In genomic region chr5:43037592-43037991, GRCm38 (mm10) we compare ENCODE assay signal across 10 mouse cellular contexts.
DNase-seq lines count a peak whose midpoint lies in the region; ATAC-seq and TF ChIP-seq lines count a peak whose summit lies in the region.
"Had no signal": no experiment of that assay in that cellular context is flagged by ENCODE, and none has a peak within 500 bp of the region (broad histone marks: within the 10 kb centered on the region; RNA-seq: fewer than 3 reads in every experiment).

No protein-coding gene starts in this region.

- H3K9me3 ChIP-seq in lung, postnatal 0 days (ENCODE audit: low read length): no peaks in the 10 kb centered on the region
- H3K9me3 ChIP-seq in forebrain, postnatal 0 days (ENCODE audit: low read length): no peaks in the 10 kb centered on the region
- H3K9me3 ChIP-seq: hindbrain, embryonic 15.5 days had no signal

- ATAC-seq in lung, postnatal 0 days: peak; percentile 30; the same call in 1 of the 2 replicates
- ATAC-seq in forebrain, postnatal 0 days: no peak

- no peak overlapping the region for H3K27ac ChIP-seq in lung, postnatal 0 days (ENCODE audit: low read length)
- H3K27ac ChIP-seq in forebrain, postnatal 0 days (ENCODE audit: low read depth, low read length): no peak overlapping the region
- H3K27ac ChIP-seq: hindbrain, embryonic 15.5 days had no signal

- no peak overlapping the region for H3K4me2 ChIP-seq in lung, postnatal 0 days (replicated peaks; ENCODE audit: low read depth, low read length)
- no peak overlapping the region for H3K4me2 ChIP-seq in forebrain, postnatal 0 days (ENCODE audit: low read depth)
- H3K4me2 ChIP-seq: hindbrain, embryonic 15.5 days had no signal

- H3K4me1 ChIP-seq in lung, postnatal 0 days (ENCODE audit: insufficient read depth, low read depth, low read length): no peaks in the 10 kb centered on the region
- H3K4me1 ChIP-seq in forebrain, postnatal 0 days (ENCODE audit: insufficient read depth): no peaks in the 10 kb centered on the region
- H3K4me1 ChIP-seq: hindbrain, embryonic 15.5 days had no signal

- DNase-seq in 3T3-L1 (ENCODE audit: low read depth, low spot score): peak; percentile 51
- DNase-seq in kidney, adult 18-20 months: peak; percentile 69
- peak; percentile 38 for DNase-seq in lung, postnatal 0 days (ENCODE audit: low spot score)
- no peak for DNase-seq in layer of hippocampus, adult 18-20 months (ENCODE audit: low spot score in 2 of 2)
- no peak for DNase-seq in forebrain, postnatal 0 days
- DNase-seq in frontal cortex, adult 2 months (ENCODE audit: extremely low spot score in 1 of 2, low spot score in 1 of 2): no peak
- DNase-seq: midbrain, embryonic 14.5 days; thymus, adult 2 months had no signal

- TF ChIP-seq CTCF in C2C12 (IDR thresholded peaks at IDR 0.05; ENCODE audit: control insufficient read depth, insufficient read depth, insufficient read length): no peak
- TF ChIP-seq CTCF in lung, postnatal 0 days (IDR thresholded peaks at IDR 0.05): no peak
- no peak for TF ChIP-seq CTCF in forebrain, postnatal 0 days (IDR thresholded peaks at IDR 0.05; ENCODE audit: low read depth)

- no peaks in the 10 kb centered on the region for H3K79me2 ChIP-seq in C2C12 (ENCODE audit: control insufficient read depth, insufficient read depth)

- no peaks in the 10 kb centered on the region for H3K36me3 ChIP-seq in C2C12 (ENCODE audit: control insufficient read depth, insufficient read depth)
- H3K36me3 ChIP-seq in lung, postnatal 0 days (ENCODE audit: insufficient read depth, low read length): no peaks in the 10 kb centered on the region
- H3K36me3 ChIP-seq in forebrain, postnatal 0 days (ENCODE audit: insufficient read depth): no peaks in the 10 kb centered on the region
- H3K36me3 ChIP-seq: hindbrain, embryonic 15.5 days had no signal

- H3ac ChIP-seq in C2C12 (ENCODE audit: control insufficient read depth, insufficient read length, low read depth): no peak overlapping the region

- no peaks in the 10 kb centered on the region for H3K27me3 ChIP-seq in C2C12 (ENCODE audit: control insufficient read depth, insufficient read depth, insufficient read length)
- H3K27me3 ChIP-seq in lung, postnatal 0 days (replicated peaks; ENCODE audit: insufficient read depth, low read length): no peaks in the 10 kb centered on the region
- H3K27me3 ChIP-seq in forebrain, postnatal 0 days (ENCODE audit: insufficient read depth, low read length): no peaks in the 10 kb centered on the region
- H3K27me3 ChIP-seq: hindbrain, embryonic 15.5 days had no signal

- no peak overlapping the region for H3K4me3 ChIP-seq in C2C12 (ENCODE audit: insufficient read depth, poor library complexity, severe bottlenecking)
- H3K4me3 ChIP-seq in lung, postnatal 0 days (ENCODE audit: low read depth, low read length): no peak overlapping the region
- H3K4me3 ChIP-seq in forebrain, postnatal 0 days (ENCODE audit: low read depth, low read length): no peak overlapping the region
- H3K4me3 ChIP-seq: hindbrain, embryonic 15.5 days had no signal

- TF ChIP-seq EP300 in lung, postnatal 0 days (IDR thresholded peaks at IDR 0.05): no peak

- 45% methylated on average over 3 of the region's 3 CpGs for WGBS in lung, postnatal 0 days
- WGBS in forebrain, postnatal 0 days: 55% methylated on average over 3 of the region's 3 CpGs

- H3K79me3 ChIP-seq in C2C12 (ENCODE audit: low read depth): no peaks in the 10 kb centered on the region

- H3K9ac ChIP-seq in lung, postnatal 0 days (replicated peaks; ENCODE audit: low read depth): no peak overlapping the region
- H3K9ac ChIP-seq in forebrain, postnatal 0 days: no peak overlapping the region
- H3K9ac ChIP-seq: hindbrain, embryonic 15.5 days had no signal

TF ChIP-seq in C2C12, 6 proteins besides CTCF, POLR2A, EP300 and RAD21:
- TF ChIP-seq USF1 (IDR thresholded peaks at IDR 0.05; ENCODE audit: low read depth): no peak
- peak; percentile 16 for TF ChIP-seq CEBPB (IDR thresholded peaks at IDR 0.05; ENCODE audit: low read depth)

Comparison
In these comparisons a context has a peak if more than half of its experiments do, and no peak if none do; other contexts are left out.
1. DNase-seq: peak in 3T3-L1 (single experiment), kidney, adult 18-20 months (single experiment) and lung, postnatal 0 days (single experiment); none in layer of hippocampus, adult 18-20 months (0 of 2), forebrain, postnatal 0 days (single experiment) and frontal cortex, adult 2 months (0 of 2).